Mouse (Mus musculus) cerebellum, adult 18-20 months (tissue): ENCODE results near the gene Pcolce2.
A peak's percentile ranks its signal among the peaks of the same experiment; 100 is the strongest.
"Not testable (repeated sequence)": the region's sequence is repeated elsewhere in the genome, so short reads cannot be mapped to it uniquely, and the experiment has no call there.

Experiments used
- DNase-seq, 2 experiments: peaks; one replicate each; pipeline ENCODE4 v3.0.0; 2021

The Pcolce2 gene

GRCm38 (mm10) chr9:95637271-95638181 lies at the start of gene Pcolce2:
TSS of gene Pcolce2 (plus strand) at chr9:95637601.
- peak; percentile 28 to 51 for DNase-seq

DNA sequence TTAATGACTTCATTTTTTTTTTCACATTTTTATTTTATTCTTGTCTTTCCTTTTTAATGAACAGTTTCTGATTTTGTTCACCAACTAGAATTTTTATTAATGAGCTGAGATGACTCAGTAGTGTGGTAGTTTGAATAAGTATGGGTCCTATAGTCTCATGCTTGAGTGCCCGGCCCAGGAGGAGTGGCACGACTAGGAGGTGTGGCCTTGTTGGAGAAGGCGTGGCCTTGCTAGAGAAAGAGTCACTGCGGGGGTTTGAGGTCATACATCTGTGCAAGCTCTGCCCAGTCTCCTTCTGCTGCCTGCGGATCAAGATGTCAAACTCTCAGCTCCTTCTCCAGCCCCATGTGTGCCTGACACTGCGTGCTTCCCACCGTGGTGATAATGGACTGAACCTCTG lies 49.3 kb upstream of the Pcolce2 start:
- DNase-seq: no peak

- no peak for DNase-seq
These were observed 43.1 kb upstream of the Pcolce2 start for GRCm38 (mm10) chr9:95594291-95594690.

DNA sequence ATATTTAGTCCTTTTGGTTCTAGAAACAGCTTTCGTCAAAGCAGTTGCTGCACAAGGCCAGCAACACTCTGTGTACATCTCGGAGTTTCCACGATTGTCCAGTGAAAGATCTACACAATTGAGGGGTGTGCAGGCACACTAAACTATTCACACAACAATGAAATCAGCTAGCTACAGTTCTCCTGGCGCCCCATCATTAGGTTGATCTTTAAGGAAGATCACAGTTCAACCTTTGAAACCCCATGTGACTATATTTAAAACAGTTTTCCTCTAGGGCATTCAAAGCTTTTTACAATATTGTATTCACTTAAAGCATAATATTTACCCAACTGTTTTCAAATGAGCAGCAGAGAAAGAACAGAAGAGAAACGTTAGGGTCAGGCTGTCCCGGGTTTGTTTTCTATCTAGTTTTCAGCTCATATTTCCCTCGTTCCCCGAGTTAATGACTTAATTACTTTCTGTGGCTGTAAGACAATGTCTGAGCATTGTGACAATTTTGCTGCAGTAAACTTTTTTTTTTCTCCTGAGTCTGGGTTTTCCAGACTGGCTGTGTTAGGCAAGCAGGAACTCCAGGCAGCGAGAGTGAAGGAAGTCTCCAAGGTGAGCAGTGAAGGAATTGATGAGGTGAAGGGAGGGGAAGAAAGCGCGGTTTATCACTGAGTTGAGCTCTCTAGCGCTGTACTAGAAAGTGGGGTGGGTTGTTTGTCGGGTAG lies 39.8 kb upstream of the Pcolce2 start:
- DNase-seq: no peak

GRCm38 (mm10) chr9:95598179-95598721 lies 39.2 kb upstream of the Pcolce2 start:
- peak in 1 of 2 experiments; percentile 3 for DNase-seq

DNA sequence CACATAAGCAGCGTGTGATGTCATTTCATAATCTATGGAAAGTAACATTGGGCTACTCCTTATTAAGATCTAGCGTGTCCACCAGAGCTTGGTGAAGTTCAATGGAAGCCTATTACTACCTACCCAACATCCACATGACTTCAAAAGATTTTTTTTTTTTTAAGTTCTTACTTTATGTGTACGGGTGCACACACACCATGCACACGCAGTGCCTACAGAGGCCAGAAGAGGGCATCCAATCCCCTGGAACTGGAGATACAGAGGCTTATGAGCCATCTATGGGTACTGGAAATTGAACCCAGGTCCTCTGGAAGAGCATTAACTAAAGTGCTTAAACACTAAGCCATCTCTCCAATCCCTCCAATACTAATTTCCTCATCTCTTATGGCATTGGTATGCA lies 38.0 kb upstream of the Pcolce2 start:
- DNase-seq: no peak

DNA sequence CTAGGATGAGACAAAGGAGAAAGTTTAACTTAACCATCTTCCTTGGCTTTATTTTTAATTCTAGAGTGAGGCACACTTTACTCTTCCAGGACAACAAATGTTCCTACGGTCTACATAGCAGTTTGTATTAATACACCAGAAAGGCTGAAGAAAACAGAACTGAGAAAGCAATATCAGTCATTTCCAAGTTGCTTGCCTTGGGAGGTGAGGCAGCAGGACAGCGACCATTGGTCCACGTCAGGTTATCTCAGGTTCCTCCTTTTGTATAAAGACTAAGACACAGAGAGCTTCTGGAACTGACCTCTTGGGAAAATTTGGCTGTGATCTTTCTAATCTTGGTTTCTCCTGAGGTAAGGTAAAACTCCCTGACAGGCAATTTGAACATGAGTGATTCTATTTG lies 34.6 kb upstream of the Pcolce2 start:
- no peak for DNase-seq

DNA sequence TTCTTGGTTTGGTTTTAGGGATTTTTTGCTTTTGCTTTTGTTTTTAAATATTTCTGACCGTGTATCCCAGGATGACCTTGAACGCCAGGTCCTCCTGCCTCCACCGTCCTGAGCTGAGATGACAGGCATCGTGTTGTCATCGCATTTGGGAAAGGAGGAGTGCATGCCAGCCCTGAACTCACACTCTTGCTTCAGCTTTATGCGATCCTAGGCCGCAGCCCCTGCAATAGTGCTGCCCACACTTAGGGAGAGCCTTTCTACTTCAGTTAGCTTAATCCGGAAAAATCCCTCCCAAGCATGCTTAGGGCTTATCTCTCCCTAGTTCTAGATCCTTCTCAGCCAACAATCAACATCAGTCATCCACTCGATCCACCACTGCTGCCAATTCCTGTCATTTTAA lies 34.1 kb upstream of the Pcolce2 start:
- no peak for DNase-seq

DNA sequence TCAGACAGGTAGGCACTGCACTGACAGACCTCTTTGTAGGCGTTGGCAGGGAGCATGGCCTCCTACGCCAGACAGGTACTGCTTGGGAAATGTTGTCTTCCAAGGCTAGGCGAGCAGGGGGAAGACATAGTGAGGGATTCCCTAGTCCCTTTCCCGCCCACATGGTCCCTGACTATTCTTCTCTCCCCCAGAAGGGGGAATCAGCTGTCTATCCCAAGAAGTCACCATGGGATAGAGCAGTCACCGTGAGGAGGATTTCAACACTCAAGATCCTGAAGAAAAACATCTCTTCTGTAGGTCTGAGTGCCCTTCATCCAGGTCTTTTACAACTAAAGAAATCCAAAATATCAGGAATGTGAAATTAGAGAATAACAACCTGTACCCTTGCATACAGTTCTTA lies 30.2 kb upstream of the Pcolce2 start:
- no peak for DNase-seq

DNA sequence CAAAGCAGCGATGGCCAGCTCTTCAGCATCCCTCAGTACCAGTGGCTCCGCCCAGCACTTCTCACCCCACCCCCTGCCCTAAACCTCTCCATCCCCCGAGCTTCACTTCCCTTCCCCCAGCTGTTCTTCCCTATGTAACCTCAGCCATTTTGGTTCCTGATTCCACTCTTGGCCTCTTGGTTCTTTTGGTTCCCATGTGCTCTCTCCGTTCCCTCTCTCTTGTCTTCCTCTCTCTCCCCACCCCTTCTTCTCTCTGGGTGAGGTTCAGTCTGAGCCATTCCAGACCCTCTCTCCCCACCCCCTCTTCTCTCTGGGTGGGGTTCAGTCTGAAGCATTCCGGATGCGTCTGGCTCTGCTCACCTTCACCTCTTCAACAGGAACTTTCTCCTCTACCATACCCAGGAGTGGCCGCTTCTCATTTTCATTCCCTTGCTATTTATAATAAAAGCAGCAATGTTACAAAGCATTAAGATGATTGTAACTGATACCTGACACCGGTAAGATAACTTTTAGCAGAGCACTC lies 25.1 kb upstream of the Pcolce2 start:
- no peak for DNase-seq

DNA sequence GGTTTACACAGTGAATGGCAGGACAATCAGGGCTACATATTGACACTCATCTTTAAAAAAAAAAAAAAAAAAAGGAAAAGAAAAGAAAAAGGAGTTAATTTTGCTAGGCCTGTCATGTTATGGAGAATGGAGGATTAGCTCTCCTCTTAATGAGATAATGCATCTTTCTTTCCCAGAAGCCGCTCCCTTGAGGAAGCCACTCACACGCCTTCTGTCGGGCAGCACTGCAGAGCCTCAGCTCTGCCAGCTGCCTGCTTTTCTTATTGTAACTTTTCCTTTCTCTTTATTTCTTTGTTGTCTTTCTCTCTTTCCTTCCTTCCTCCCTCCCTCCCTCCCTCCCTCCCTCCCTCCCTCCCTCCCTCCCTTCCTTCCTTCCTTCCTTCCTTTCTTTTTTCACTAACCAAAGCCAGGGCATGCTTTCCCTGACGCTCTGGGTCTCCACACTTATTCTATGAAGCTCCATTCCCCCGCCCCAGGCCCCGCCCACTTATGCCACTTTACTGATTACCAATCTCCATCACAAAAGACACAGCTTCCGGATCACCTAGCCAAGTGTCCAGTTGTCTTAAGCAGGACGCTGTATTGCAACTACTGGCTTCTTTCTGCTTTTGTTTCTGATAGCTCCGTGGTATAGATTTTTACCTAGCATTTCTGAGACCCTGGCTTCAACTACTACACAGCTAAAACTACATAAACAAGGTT lies 23.8 kb upstream of the Pcolce2 start:
- DNase-seq: no peak

- DNase-seq: no peak
These were observed 22.4 kb upstream of the Pcolce2 start for GRCm38 (mm10) chr9:95614861-95615615.

- DNase-seq: no peak
These were observed 21.4 kb upstream of the Pcolce2 start for GRCm38 (mm10) chr9:95615961-95616360.

DNA sequence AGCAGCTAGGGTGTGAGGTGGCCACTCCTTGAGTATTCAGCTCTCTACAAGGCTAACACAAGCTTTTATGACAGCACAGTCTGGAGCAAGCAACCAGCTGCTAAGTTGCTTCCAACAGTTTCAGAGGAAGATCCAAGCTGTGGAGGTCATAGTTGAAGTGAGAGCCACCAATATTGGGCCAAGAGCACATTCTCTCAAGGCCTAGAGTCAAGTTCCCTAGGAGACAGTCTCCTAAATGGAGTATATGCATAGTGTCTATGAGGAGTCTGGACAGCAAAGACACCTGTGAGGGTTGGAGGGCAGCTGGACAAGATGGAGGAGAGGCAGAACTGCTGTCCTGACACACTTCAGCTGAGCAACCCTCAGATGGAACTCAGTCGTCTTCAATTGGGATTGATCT lies 18.8 kb upstream of the Pcolce2 start:
- DNase-seq: no peak

- DNase-seq: no peak
These were observed 13.3 kb upstream of the Pcolce2 start for GRCm38 (mm10) chr9:95624072-95624471.

- no peak for DNase-seq
These were observed 8.9 kb upstream of the Pcolce2 start for GRCm38 (mm10) chr9:95628439-95628948.

DNA sequence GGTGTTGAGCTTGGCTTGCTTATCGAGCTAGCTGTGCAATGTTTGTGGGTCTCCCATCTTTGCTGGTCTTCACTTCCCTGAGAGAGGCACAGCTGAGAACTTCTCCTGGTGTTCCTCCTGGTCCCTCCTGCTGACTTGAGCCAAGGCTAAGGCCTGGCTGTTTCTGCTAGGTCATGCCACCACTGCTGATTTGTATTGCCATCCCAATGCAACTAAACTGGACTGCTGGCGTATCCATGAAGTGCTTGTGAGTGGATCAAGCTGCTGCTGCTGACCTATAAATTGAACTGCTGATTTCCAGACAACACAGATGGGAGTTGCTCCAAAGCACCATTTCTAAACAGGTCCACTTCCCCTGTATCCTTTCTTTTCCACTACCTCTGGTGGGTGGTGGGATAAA lies 7.8 kb upstream of the Pcolce2 start:
- not testable (repeated sequence) for DNase-seq

DNA sequence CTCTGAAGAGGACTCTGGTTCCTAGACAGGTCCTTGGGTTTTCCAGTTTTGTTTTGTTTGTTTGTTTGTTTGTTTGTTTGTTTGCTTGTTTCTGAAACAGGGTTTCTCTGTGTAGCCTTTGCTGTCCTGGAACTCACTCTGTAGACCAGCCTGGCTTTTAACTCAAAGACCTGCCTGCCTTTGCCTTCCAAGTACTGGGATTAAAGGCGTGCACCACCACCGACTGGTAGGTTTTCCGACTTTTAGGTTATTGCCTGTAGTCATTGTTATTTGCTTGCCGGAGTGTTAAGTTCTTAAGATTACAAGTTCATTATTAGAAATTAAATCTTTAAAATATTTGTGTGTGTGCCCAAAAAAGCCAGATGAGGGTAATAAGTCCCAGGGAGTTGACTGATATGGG lies 1.0 kb upstream of the Pcolce2 start:
- DNase-seq: no peak

GRCm38 (mm10) chr9:95639919-95640318 lies 2.5 kb downstream of the Pcolce2 start:
- DNase-seq: no peak

DNA sequence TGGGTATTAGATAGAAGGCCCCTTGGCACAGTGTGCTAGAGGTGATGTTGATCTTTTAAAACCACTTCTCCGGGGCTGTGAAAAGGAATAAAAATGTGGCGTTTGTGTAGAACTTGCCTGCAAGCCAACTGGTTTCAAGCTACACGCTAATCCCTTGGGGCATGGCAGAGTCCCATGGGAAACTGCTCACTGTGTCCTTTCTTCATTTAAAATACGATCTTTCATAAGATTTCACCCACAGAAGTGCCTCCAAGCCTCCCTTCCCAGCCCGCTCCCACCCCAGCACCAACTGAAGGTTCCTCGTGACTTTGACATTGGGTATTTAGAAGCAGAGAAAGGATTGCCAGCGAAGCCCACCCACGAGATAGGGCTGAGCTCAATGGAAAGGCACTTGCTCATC lies 8.5 kb downstream of the Pcolce2 start:
- DNase-seq: no peak

DNA sequence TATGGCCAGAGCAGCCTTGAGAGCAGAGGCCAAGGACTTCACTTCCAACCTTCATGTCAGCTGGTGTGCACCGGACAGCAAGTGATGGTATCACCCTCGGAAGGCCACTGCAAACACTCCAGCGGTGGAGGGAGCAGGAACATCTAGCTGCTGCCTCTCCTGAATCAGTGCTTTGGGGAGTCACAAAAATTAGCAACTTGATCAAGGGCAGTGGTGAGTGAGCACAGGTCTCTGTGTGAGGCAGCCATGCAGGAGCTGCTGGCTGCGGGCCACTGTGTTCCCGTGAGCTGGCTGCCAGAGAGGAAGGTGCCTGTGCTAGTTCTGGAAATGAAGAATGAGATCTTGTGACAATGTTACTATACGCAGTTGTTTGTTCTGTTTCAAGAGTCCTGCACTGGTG lies 16.0 kb downstream of the Pcolce2 start:
- DNase-seq: no peak

GRCm38 (mm10) chr9:95654356-95654755 lies 17.0 kb downstream of the Pcolce2 start:
- DNase-seq: no peak
